Mouse (Mus musculus) cortical plate, adult 2 months (tissue): ENCODE data around the gene Smim24.

ENCODE experiments used
- CTCF ChIP-seq: fragments of 200-500 bp; IDR thresholded peaks from 2 replicates; pipeline ENCODE4 v1.5.1; 2011; ENCODE audit warnings: mild to moderate bottlenecking, control low read depth, low read length; ENCODE audit not compliant: insufficient read depth; ENCODE audit errors: extremely low read depth
- POLR2A ChIP-seq: fragments of 200-500 bp; IDR thresholded peaks from 2 replicates; pipeline ENCODE4 v1.6.1; 2011; ENCODE audit warnings: mild to moderate bottlenecking, low read length, control low read depth; ENCODE audit not compliant: insufficient read depth; ENCODE audit errors: extremely low read depth

- TF ChIP-seq CTCF (peak; percentile 53), POLR2A (no peak)
Observed at GRCm38 (mm10) chr10:81416581-81417226, 23.9 kb downstream of the Smim24 start.
